Mouse (Mus musculus): Measurements from ENCODE around the gene Supt4a. TPM values are rescaled to one million over a fixed set of nuclear protein-coding genes. Genes with fewer than 3 reads are reported as not detected.

Gene Supt4a
- total and polyA plus RNA-seq, 3 experiments: 229 to 251 (median 241) TPM

- Histone ChIP-seq H3K27ac (ENCODE audit: insufficient read depth, low read depth) (peak overlapping the region; percentile 99), H3K4me3 (replicated peaks in 1 of 3; ENCODE audit: low read depth in 2 of 3, low read length in 2 of 3, poor library complexity in 1 of 3) (peak overlapping the region; percentile 17 to 89 (median 81)), H3K9me3 (replicated peaks; ENCODE audit: low read length) (peaks cover 1% of the 10 kb centered on the region), H3K27me3 (replicated peaks) (no peaks in the 10 kb centered on the region), H3K79me2 (replicated peaks; ENCODE audit: control insufficient read depth, extremely low read depth, insufficient read depth, poor library complexity, severe bottlenecking) (peaks cover 30% of the 10 kb centered on the region), H3K4me2 (ENCODE audit: insufficient read depth, low read depth, poor library complexity, severe bottlenecking) (peak overlapping the region; percentile 22), H3K4me1 (ENCODE audit: control insufficient read depth in 1 of 2, insufficient read depth in 2 of 2) (peaks cover 22 to 56% of the 10 kb centered on the region in 2 experiments), H3K36me3 (replicated peaks in 1 of 2; ENCODE audit: control insufficient read depth in 1 of 2, insufficient read depth in 1 of 2, low read length in 1 of 2) (peaks cover 21 to 35% of the 10 kb centered on the region in 2 experiments), H3K9ac (ENCODE audit: insufficient read depth, low read depth) (peak overlapping the region; percentile 98)
- in situ Hi-C loops (cut with MboI; ENCODE audit: low pct_ligation_motif_present, low pct_unique_long_range_greater_than_20kb, low sequenced_read_pairs): no loop called here
- DNase-seq (ENCODE audit: extremely low read depth): peak; percentile 95
- dilution Hi-C loops (cut with MboI; ENCODE audit: extremely low pct_ligation_motif_present, extremely low pct_unique_long_range_greater_than_20kb, low sequenced_read_pairs): no loop called here
- TF ChIP-seq MYC (IDR thresholded peaks at IDR 0.05; ENCODE audit: low read depth, low read length): no peak
- no peak for TF ChIP-seq JUN (IDR thresholded peaks at IDR 0.05; ENCODE audit: insufficient read depth, low read depth, low read length)
- TF ChIP-seq USF2 (conservative IDR thresholded peaks at IDR 0.05; ENCODE audit: low read depth, low read length): peak; percentile 70; the same call in 1 of the 2 replicates
- no peak for TF ChIP-seq ZKSCAN1 (IDR thresholded peaks at IDR 0.05; ENCODE audit: borderline replicate concordance, low read depth, low read length)
- TF ChIP-seq POLR2A (IDR thresholded peaks at IDR 0.05; ENCODE audit: low read depth, low read length): peak; percentile 84
- no peak for TF ChIP-seq MXI1 (IDR thresholded peaks at IDR 0.05; ENCODE audit: low read depth, low read length)
- TF ChIP-seq SIN3A (IDR thresholded peaks at IDR 0.05; ENCODE audit: low read length): no peak
- TF ChIP-seq PAX5 (IDR thresholded peaks at IDR 0.05; ENCODE audit: low read length): no peak
- no peak for TF ChIP-seq HCFC1 (IDR thresholded peaks at IDR 0.05; ENCODE audit: low read depth, low read length)
- peak; percentile 45; the same call in 1 of the 2 replicates for TF ChIP-seq TBP (conservative IDR thresholded peaks at IDR 0.05; ENCODE audit: low read depth, low read length)
Measured at GRCm38 (mm10) chr11:87758161-87758911, 21.0 kb downstream of the Supt4a start.

GRCm38 (mm10) chr11:87758957-87759608 is 21.7 kb downstream of the Supt4a start:
- H3K27me3 ChIP-seq (replicated peaks): no peaks in the 10 kb centered on the region
- H3K4me1 ChIP-seq (ENCODE audit: control insufficient read depth in 1 of 2, insufficient read depth in 2 of 2): peaks cover 16 to 48% of the 10 kb centered on the region in 2 experiments; a peak in 3 of 4 replicates
- H3K27ac ChIP-seq (ENCODE audit: insufficient read depth, low read depth): peak overlapping the region; percentile 66
- H3K9ac ChIP-seq (ENCODE audit: insufficient read depth, low read depth): peak overlapping the region; percentile 98; the same call in 1 of the 2 replicates
- peaks cover 22% of the 10 kb centered on the region for H3K79me2 ChIP-seq (replicated peaks; ENCODE audit: control insufficient read depth, extremely low read depth, insufficient read depth, poor library complexity, severe bottlenecking)
- peak; percentile 96 for DNase-seq (ENCODE audit: extremely low read depth)
- peaks cover 7% of the 10 kb centered on the region for H3K9me3 ChIP-seq (replicated peaks; ENCODE audit: low read length)
- no peak for TF ChIP-seq USF1 (IDR thresholded peaks at IDR 0.05; ENCODE audit: low read depth, low read length)
- peak; percentile 56 for TF ChIP-seq POLR2A (IDR thresholded peaks at IDR 0.05; ENCODE audit: low read depth, low read length)
- in situ Hi-C loops (cut with MboI; ENCODE audit: low pct_ligation_motif_present, low pct_unique_long_range_greater_than_20kb, low sequenced_read_pairs): no loop called here
- no peak overlapping the region for H3K4me3 ChIP-seq (replicated peaks in 1 of 3; ENCODE audit: low read depth in 2 of 3, low read length in 2 of 3, poor library complexity in 1 of 3)
- H3K36me3 ChIP-seq (replicated peaks in 1 of 2; ENCODE audit: control insufficient read depth in 1 of 2, insufficient read depth in 1 of 2, low read length in 1 of 2): peaks cover 28 to 43% of the 10 kb centered on the region in 2 experiments
- H3K4me2 ChIP-seq (ENCODE audit: insufficient read depth, low read depth, poor library complexity, severe bottlenecking): no peak overlapping the region; the same call in 1 of the 2 replicates
- dilution Hi-C loops (cut with MboI; ENCODE audit: extremely low pct_ligation_motif_present, extremely low pct_unique_long_range_greater_than_20kb, low sequenced_read_pairs): no loop called here
